Mouse (Mus musculus): ENCODE data around the gene H2afy. TPM values are rescaled to one million over a fixed set of nuclear protein-coding genes. Genes with fewer than 3 reads are reported as not detected.
A peak's percentile ranks its signal among the peaks of the same experiment; 100 is the strongest.
"Not testable (repeated sequence)": the region's sequence is repeated elsewhere in the genome, so short reads cannot be mapped to it uniquely, and the experiment has no call there.

The H2afy gene
- polyA plus RNA-seq, 1 experiment from 2014 or later = 84.3 TPM

- 58% methylated on average over 6 of the region's 6 CpGs for WGBS (ENCODE audit: insufficient replicate concordance)
Observed at GRCm38 (mm10) chr13:56050246-56050645, 85.9 kb downstream of the H2afy start.

GRCm38 (mm10) chr13:56042221-56042620 lies 93.9 kb downstream of the H2afy start:
- Histone ChIP-seq H3K9me3 (ENCODE audit: low read length) (no peaks in the 10 kb centered on the region), H3K36me3 (replicated peaks; ENCODE audit: insufficient read depth, low read length) (no peaks in the 10 kb centered on the region), H3K9ac (replicated peaks) (no peak overlapping the region), H3K4me1 (ENCODE audit: insufficient read depth) (no peaks in the 10 kb centered on the region), H3K27me3 (ENCODE audit: insufficient read depth, low read length) (no peaks in the 10 kb centered on the region), H3K4me3 (ENCODE audit: low read depth, low read length) (no peak overlapping the region), H3K4me2 (ENCODE audit: low read depth, low read length) (no peak overlapping the region), H3K27ac (ENCODE audit: low read depth) (no peak overlapping the region)
- TF ChIP-seq CTCF (IDR thresholded peaks at IDR 0.05; ENCODE audit: low read depth) (peak; percentile 20; the same call in 1 of the 2 replicates), EP300 (IDR thresholded peaks at IDR 0.05; ENCODE audit: low read depth) (no peak)
- no peak for DNase-seq
- ATAC-seq = no peak
- 76% methylated on average over 3 of the region's 3 CpGs for WGBS (ENCODE audit: insufficient replicate concordance)

More at GRCm38 (mm10) chr13:56050246-56050645, 85.9 kb downstream of the H2afy start:
- ATAC-seq = no peak
- Histone ChIP-seq H3K9me3 (ENCODE audit: low read length) (no peaks in the 10 kb centered on the region), H3K9ac (replicated peaks) (no peak overlapping the region), H3K36me3 (replicated peaks; ENCODE audit: insufficient read depth, low read length) (no peaks in the 10 kb centered on the region), H3K27me3 (ENCODE audit: insufficient read depth, low read length) (no peaks in the 10 kb centered on the region), H3K27ac (ENCODE audit: low read depth) (no peak overlapping the region), H3K4me3 (ENCODE audit: low read depth, low read length) (no peak overlapping the region), H3K4me2 (ENCODE audit: low read depth, low read length) (no peak overlapping the region), H3K4me1 (ENCODE audit: insufficient read depth) (no peaks in the 10 kb centered on the region)
- no peak for TF ChIP-seq EP300 (IDR thresholded peaks at IDR 0.05; ENCODE audit: low read depth)
- no peak for TF ChIP-seq CTCF (IDR thresholded peaks at IDR 0.05; ENCODE audit: low read depth)
- DNase-seq = no peak

GRCm38 (mm10) chr13:56040621-56041020 lies 95.5 kb downstream of the H2afy start:
- Histone ChIP-seq H3K4me1 (ENCODE audit: insufficient read depth) (no peaks in the 10 kb centered on the region), H3K36me3 (replicated peaks; ENCODE audit: insufficient read depth, low read length) (no peaks in the 10 kb centered on the region), H3K9ac (replicated peaks) (no peak overlapping the region), H3K27ac (ENCODE audit: low read depth) (no peak overlapping the region), H3K9me3 (ENCODE audit: low read length) (no peaks in the 10 kb centered on the region), H3K4me2 (ENCODE audit: low read depth, low read length) (no peak overlapping the region), H3K27me3 (ENCODE audit: insufficient read depth, low read length) (no peaks in the 10 kb centered on the region), H3K4me3 (ENCODE audit: low read depth, low read length) (no peak overlapping the region)
- DNase-seq = no peak
- no peak for TF ChIP-seq EP300 (IDR thresholded peaks at IDR 0.05; ENCODE audit: low read depth)
- TF ChIP-seq CTCF (IDR thresholded peaks at IDR 0.05; ENCODE audit: low read depth) = no peak
- 71% methylated on average over 3 of the region's 3 CpGs for WGBS (ENCODE audit: insufficient replicate concordance)
- no peak for ATAC-seq

GRCm38 (mm10) chr13:56039610-56040371 lies 96.4 kb downstream of the H2afy start:
- TF ChIP-seq CTCF (IDR thresholded peaks at IDR 0.05; ENCODE audit: low read depth) (no peak), EP300 (IDR thresholded peaks at IDR 0.05; ENCODE audit: low read depth) (no peak)

GRCm38 (mm10) chr13:56029006-56029405 lies 107.2 kb downstream of the H2afy start:
- no peaks in the 10 kb centered on the region for H3K4me1 ChIP-seq (ENCODE audit: insufficient read depth)
- no peak for DNase-seq
- no peaks in the 10 kb centered on the region for H3K36me3 ChIP-seq (replicated peaks; ENCODE audit: insufficient read depth, low read length)
- 69% methylated on average over 4 of the region's 4 CpGs for WGBS (ENCODE audit: insufficient replicate concordance)
- no peaks in the 10 kb centered on the region for H3K9me3 ChIP-seq (ENCODE audit: low read length)
- H3K27me3 ChIP-seq (ENCODE audit: insufficient read depth, low read length) = no peaks in the 10 kb centered on the region
- H3K9ac ChIP-seq (replicated peaks) = no peak overlapping the region
- no peak for ATAC-seq
- H3K27ac ChIP-seq (ENCODE audit: low read depth) = no peak overlapping the region
- H3K4me2 ChIP-seq (ENCODE audit: low read depth, low read length) = no peak overlapping the region
- no peak overlapping the region for H3K4me3 ChIP-seq (ENCODE audit: low read depth, low read length)
- TF ChIP-seq CTCF (IDR thresholded peaks at IDR 0.05; ENCODE audit: low read depth) (no peak), EP300 (IDR thresholded peaks at IDR 0.05; ENCODE audit: low read depth) (no peak)

More at GRCm38 (mm10) chr13:56039610-56040371, 96.4 kb downstream of the H2afy start:
- no peaks in the 10 kb centered on the region for H3K4me1 ChIP-seq (ENCODE audit: insufficient read depth)
- WGBS (ENCODE audit: insufficient replicate concordance) = 51% methylated on average over 10 of the region's 10 CpGs
- H3K4me3 ChIP-seq (ENCODE audit: low read depth, low read length) = no peak overlapping the region
- DNase-seq (no peak), ATAC-seq (no peak)
- no peaks in the 10 kb centered on the region for H3K9me3 ChIP-seq (ENCODE audit: low read length)
- H3K27ac ChIP-seq (ENCODE audit: low read depth) = no peak overlapping the region
- no peaks in the 10 kb centered on the region for H3K36me3 ChIP-seq (replicated peaks; ENCODE audit: insufficient read depth, low read length)
- H3K4me2 ChIP-seq (ENCODE audit: low read depth, low read length) = no peak overlapping the region
- no peak overlapping the region for H3K9ac ChIP-seq (replicated peaks)
- no peaks in the 10 kb centered on the region for H3K27me3 ChIP-seq (ENCODE audit: insufficient read depth, low read length)

GRCm38 (mm10) chr13:56027996-56028395 lies 108.2 kb downstream of the H2afy start:
- H3K9ac ChIP-seq (replicated peaks); DNase-seq; H3K4me2 ChIP-seq (ENCODE audit: low read depth, low read length); H3K9me3 ChIP-seq (ENCODE audit: low read length); ATAC-seq; H3K36me3 ChIP-seq (replicated peaks; ENCODE audit: insufficient read depth, low read length); H3K4me1 ChIP-seq (ENCODE audit: insufficient read depth); H3K27me3 ChIP-seq (ENCODE audit: insufficient read depth, low read length); H3K27ac ChIP-seq (ENCODE audit: low read depth); H3K4me3 ChIP-seq (ENCODE audit: low read depth, low read length): not testable (repeated sequence)
- WGBS (ENCODE audit: insufficient replicate concordance) = 56% methylated on average over 5 of the region's 5 CpGs
